Mouse (Mus musculus) bone marrow, adult 2 months (tissue): ENCODE results near the gene Usmg5.

Experiments used
- CTCF ChIP-seq: fragments of 200-500 bp; IDR thresholded peaks from 2 replicates; pipeline ENCODE4 v1.5.1; 2011; ENCODE audit warnings: low read length, control low read depth; ENCODE audit not compliant: control insufficient read depth, insufficient read depth
- POLR2A ChIP-seq: fragments of 200-500 bp; IDR thresholded peaks from 2 replicates; pipeline ENCODE4 v1.6.1; 2011; ENCODE audit warnings: low read depth, mild to moderate bottlenecking, control low read depth, low read length, borderline replicate concordance; ENCODE audit not compliant: control insufficient read depth

DNA sequence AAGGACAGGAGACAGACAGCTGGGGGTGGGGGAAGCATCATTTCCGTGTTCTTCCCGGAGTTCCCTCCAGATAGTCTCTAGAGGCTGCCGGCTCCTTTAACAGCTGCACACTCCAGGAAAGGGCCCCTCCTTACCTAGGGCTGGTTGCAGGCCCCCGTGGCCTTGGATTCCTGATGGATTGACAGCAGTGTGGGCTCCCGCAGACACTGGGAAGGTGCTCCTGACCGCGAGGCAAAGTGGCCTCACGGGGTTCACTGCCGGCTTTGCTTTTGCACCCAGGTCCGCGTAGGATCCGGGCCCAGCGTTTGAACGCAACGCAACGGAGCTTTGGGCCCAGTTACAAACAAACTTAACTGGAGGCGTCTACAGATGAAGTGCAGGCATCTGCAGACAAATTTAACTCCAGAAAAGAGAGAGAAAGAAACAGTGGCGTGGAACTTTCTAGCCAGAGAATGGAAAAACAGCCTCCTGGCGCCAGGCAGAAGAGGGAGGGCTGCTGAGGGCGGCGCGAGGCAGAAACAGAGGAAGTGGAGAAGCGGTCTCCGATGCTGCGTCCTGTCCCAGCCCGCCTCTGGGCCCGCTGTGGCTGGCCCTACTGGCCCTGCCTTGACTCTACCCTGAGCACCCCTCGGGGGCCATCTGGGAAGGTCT lies 47.4 kb upstream of the Usmg5 start, which contains the start of gene Calhm2:
- TF ChIP-seq POLR2A (peak; percentile 63; the same call in 1 of the 2 replicates), CTCF (no peak)
